Mouse (Mus musculus): ENCODE measurements around the gene Tmem121.

Gene Tmem121

DNA sequence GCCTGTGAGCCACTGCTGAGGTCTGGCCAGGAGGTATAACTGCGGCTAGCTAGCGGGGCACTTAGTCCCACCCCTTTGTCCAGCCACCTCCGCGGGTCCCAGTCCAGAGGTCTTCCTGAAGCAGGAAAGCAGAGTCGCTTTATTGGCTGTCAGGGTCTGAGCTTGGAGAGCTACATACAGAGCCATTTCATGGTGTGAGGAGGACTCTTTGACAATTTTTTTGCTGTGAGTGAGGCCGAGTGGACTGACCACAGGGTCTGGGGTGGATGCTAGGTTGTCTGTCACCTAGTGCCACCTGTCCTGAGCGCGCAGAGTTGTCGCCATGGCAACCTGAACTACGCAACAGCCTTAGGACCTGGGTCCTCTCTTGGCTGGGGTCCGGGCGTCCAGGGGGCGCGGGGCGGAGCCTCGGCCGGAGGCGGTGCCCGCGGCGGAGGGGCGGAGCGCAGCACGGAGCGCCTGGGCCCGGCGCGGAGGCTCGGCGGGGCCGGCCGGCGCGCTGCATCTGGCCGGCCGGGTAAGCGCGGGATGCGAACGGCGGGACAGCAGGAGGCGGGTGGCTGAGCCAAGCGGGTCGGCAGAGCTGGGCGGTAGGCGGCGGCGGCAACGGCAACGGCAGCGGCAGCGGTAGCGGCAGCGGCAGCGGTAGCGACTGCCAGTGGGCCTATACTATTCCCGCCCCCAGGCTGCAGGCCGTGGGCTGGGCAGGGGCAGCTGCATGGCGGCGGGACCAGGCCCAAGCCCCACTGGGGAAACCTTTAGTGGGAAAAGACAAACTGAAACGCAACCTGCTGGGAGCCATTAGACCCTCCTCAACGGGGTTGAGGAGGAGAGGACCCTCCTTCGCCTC lies at the start of gene Tmem121:
Tmem121 (plus strand) TSS at position 489 of the 850 bp plus-strand sequence.
- DNase-seq (ENCODE audit: extremely low read depth, low read depth, low spot score), result no peak

DNA sequence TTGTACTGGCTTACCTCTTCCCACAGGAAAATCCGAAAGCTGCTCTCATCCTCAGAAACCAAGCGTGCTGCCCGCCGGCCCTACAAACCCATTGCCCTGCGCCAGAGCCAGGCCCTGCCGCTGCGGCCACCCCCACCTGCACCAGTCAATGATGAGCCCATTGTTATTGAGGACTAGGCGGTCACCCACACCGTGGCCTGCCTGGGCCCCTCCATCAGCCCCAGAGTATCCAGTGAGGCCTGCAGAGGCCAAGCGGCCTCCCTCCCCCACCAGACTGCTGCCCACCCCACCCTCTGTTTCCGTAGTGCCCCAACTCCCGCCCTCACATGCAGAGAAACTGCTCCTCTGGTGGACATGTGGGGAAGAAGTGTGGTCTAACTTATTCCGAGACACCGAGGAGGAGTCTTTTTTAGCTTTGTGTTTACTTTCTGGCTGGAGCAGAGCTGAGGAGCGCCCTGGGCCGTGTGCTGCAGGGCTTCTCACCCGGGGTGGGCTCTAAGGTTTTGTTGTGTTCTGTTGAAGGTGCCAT lies 49.2 kb upstream of the Tmem121 start:
- DNase-seq (ENCODE audit: extremely low read depth, low read depth, low spot score), result no peak

GRCm38 (mm10) chr12:113137260-113138213 lies 48.2 kb upstream of the Tmem121 start:
- DNase-seq (ENCODE audit: extremely low read depth, low read depth, low spot score), result no peak

DNA sequence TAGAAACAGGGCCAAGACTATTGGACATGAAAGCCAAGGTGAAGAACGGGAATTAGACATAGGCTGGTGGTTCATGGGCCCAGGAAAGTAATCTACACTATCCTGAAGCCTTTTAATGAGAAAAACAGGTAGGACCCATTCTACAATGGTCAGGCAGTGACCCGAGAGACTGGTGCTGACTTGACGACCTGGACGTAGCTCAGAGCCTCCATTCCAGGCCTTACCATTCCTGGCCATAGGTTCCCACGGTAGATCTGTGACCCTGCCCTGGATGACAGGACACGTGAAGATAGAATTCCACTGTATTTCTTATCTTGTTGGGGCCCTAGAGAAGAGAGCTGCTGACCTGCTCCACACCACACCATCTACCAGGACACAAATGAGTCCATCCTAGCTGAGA lies 47.4 kb upstream of the Tmem121 start:
- no peak for DNase-seq (ENCODE audit: extremely low read depth, low read depth, low spot score)

- DNase-seq (ENCODE audit: extremely low read depth, low read depth, low spot score), result no peak
Measured at GRCm38 (mm10) chr12:113138901-113139864, 46.5 kb upstream of the Tmem121 start.

GRCm38 (mm10) chr12:113139908-113140615 lies 45.7 kb upstream of the Tmem121 start, which contains the start of gene Crip2:
Gene Crip2 (plus strand): TSS chr12:113140236.
- DNase-seq (ENCODE audit: extremely low read depth, low read depth, low spot score), result no peak

- DNase-seq (ENCODE audit: extremely low read depth, low read depth, low spot score), result peak; percentile 59
Measured at GRCm38 (mm10) chr12:113140616-113141411, 44.9 kb upstream of the Tmem121 start.

GRCm38 (mm10) chr12:113141531-113141973 lies 44.2 kb upstream of the Tmem121 start:
- no peak for DNase-seq (ENCODE audit: extremely low read depth, low read depth, low spot score)

DNA sequence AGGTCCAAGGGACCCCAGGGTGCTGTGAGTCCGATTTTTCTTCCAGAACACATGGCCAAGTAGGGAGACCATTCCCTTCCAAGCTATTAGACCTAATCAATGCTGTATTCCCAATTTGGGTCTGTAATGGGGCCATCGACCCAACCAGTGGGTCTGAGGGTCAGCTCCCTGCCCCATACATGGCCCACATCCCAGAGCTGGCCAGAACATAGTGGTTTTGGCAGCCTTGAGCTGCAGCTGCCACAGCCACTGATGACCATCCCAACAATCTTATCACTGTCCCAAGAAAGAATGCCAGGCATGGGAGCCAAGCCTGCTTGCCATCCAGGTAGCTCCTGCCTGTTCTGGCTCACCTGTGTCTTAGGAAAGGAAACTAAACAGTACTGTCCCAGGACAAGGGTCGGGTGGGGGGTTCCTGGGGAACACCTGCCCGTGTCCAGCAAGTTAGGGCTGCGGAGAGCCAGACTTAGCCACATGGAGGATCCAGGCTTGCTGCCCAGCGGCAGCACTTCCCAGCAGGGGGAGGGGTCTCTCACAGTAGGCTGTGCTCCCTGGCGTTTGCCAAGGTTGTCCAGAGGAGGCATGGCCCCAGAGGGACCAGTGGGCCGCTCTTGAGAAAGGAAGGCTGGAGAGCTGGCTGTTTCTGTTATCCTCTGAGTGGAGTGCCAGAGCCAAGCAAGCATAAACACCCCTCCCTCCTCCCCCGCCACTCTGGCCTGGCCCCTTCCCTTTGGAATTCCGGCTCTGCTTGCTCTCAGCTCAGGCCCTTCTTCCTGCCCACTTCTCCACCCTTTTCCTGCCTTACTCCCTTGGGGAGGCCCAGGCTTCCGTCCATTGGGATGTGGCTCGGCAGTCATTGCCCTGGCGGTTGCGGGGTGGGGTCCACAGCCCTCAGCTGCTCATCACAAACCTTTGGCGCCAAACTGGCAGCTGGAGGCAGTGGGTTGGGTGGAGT lies 43.4 kb upstream of the Tmem121 start:
- DNase-seq (ENCODE audit: extremely low read depth, low read depth, low spot score), result no peak

DNA sequence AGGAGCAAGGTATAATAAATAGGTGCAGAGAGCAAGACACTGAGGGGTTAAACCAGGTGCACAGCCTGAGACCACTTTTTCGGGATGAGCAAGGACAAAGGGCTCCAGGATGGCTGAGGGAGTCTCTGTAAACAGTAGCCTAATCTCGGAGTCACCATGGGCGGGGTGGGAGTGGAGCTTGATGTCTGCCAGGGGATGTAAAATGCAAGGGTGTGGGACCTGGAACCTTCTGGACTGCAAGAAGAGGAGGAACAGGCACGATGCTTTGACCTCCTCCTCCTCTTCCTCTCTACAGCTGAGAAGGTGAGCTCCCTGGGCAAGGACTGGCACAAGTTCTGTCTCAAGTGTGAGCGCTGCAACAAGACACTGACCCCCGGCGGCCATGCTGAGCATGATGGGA lies 42.6 kb upstream of the Tmem121 start:
- DNase-seq (ENCODE audit: extremely low read depth, low read depth, low spot score), result no peak

DNA sequence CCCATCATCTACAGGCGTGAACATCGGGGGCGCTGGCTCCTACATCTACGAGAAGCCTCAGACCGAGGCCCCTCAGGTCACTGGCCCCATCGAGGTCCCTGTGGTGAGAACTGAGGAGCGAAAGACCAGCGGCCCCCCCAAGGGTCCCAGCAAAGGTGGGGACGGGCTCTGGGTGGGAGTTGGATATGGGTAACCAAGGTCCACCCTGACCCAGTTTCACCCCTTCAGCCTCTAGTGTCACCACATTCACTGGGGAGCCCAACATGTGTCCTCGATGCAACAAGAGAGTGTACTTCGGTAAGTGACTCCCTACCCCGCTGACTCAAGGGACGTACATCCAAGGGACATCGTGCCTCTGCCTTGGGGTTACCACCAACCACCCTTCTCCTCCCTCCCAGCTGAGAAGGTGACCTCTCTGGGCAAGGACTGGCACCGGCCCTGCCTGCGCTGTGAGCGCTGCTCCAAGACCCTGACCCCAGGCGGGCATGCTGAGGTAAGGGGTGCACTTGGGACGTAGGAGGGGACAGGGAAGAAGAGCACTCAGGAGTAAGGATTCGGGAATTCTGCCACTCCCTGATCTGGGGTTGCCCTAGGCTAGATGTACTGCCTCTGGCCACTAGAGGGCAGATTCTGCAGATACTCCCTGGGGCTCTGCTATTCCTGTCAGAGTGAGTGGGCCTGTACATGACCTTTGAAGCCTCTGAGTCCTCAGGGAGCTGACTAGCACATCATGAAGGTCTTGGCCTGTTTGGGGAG lies 41.6 kb upstream of the Tmem121 start:
- DNase-seq (ENCODE audit: extremely low read depth, low read depth, low spot score), result no peak

- no peak for DNase-seq (ENCODE audit: extremely low read depth, low read depth, low spot score)
Measured at GRCm38 (mm10) chr12:113144886-113145285, 40.8 kb upstream of the Tmem121 start.

GRCm38 (mm10) chr12:113145591-113145990 lies 40.1 kb upstream of the Tmem121 start:
- DNase-seq (ENCODE audit: extremely low read depth, low read depth, low spot score), result no peak

GRCm38 (mm10) chr12:113146112-113147057 lies 39.3 kb upstream of the Tmem121 start, which contains the start of gene Crip1:
Gene Crip1 (plus strand): TSS chr12:113146316.
- DNase-seq (ENCODE audit: extremely low read depth, low read depth, low spot score), result no peak

DNA sequence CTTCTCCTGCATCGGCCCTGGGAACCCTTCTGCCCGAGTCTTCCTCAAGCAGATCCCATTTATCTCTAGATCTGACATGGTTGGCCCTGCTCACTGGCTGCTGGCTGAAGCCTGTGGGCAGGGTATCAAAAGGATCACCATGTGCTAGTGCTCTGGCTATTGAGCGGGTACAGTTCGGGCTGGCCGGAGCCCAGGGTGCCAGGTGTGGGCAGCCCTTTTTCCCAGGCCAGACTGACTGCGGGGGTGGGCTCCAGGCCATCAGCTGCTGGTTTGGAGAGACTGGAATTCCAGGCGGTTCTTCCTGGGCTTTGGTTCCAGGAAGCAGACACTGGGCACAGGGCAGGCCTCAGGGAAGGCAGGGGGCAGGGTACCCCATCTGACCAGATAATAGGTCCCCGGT lies 38.2 kb upstream of the Tmem121 start:
- DNase-seq (ENCODE audit: extremely low read depth, low read depth, low spot score), result no peak

Data from fat pad, adult 2 months (tissue).